Mouse (Mus musculus): ENCODE measurements at regions not wholly inside any gene's neighbourhood (a gene's known extent, or its start where the extent isn't known, plus 50 kb on each side); places are given as distances from the start of the nearest gene placed in this dataset.

GRCm38 (mm10) chr4:140366975-140367680 is 120.5 kb upstream of the Igsf21 start:
- Histone ChIP-seq H3K36me3 (ENCODE audit: control insufficient read depth, insufficient read depth) (no peaks in the 10 kb centered on the region), H3K27me3 (ENCODE audit: control insufficient read depth, insufficient read depth, insufficient read length) (peaks cover 28% of the 10 kb centered on the region), H3K79me3 (ENCODE audit: low read depth) (no peaks in the 10 kb centered on the region), H3K79me2 (ENCODE audit: control insufficient read depth, insufficient read depth) (no peaks in the 10 kb centered on the region), H3ac (ENCODE audit: control insufficient read depth, insufficient read length, low read depth) (no peak overlapping the region), H3K4me3 (ENCODE audit: insufficient read depth, poor library complexity, severe bottlenecking) (no peak overlapping the region)
- TF ChIP-seq USF1 (IDR thresholded peaks at IDR 0.05; ENCODE audit: low read depth) (no peak), CTCF (IDR thresholded peaks at IDR 0.05; ENCODE audit: control insufficient read depth, insufficient read depth, insufficient read length) (no peak), FOSL1 (IDR thresholded peaks at IDR 0.05; ENCODE audit: insufficient read depth, low read length, poor library complexity, severe bottlenecking) (no peak), MYOD1 (IDR thresholded peaks at IDR 0.05; ENCODE audit: control insufficient read depth, insufficient read length, low read depth) (no peak), CEBPB (IDR thresholded peaks at IDR 0.05; ENCODE audit: low read depth) (no peak), MAX (IDR thresholded peaks at IDR 0.05) (no peak), MYOG (IDR thresholded peaks at IDR 0.05; ENCODE audit: control insufficient read depth, extremely low read depth, insufficient read length) (no peak)

GRCm38 (mm10) chr4:140358846-140359245 is 112.3 kb upstream of the Igsf21 start:
- Histone ChIP-seq H3K27me3 (ENCODE audit: control insufficient read depth, insufficient read depth, insufficient read length) (no peaks in the 10 kb centered on the region), H3K4me3 (ENCODE audit: insufficient read depth, poor library complexity, severe bottlenecking) (no peak overlapping the region), H3K79me2 (ENCODE audit: control insufficient read depth, insufficient read depth) (no peaks in the 10 kb centered on the region), H3ac (ENCODE audit: control insufficient read depth, insufficient read length, low read depth) (no peak overlapping the region), H3K79me3 (ENCODE audit: low read depth) (no peaks in the 10 kb centered on the region), H3K36me3 (ENCODE audit: control insufficient read depth, insufficient read depth) (no peaks in the 10 kb centered on the region)
- TF ChIP-seq USF1 (IDR thresholded peaks at IDR 0.05; ENCODE audit: low read depth) (no peak), MAX (IDR thresholded peaks at IDR 0.05) (no peak), CEBPB (IDR thresholded peaks at IDR 0.05; ENCODE audit: low read depth) (no peak), CTCF (IDR thresholded peaks at IDR 0.05; ENCODE audit: control insufficient read depth, insufficient read depth, insufficient read length) (no peak), MYOG (IDR thresholded peaks at IDR 0.05; ENCODE audit: control insufficient read depth, extremely low read depth, insufficient read length) (no peak), FOSL1 (IDR thresholded peaks at IDR 0.05; ENCODE audit: insufficient read depth, low read length, poor library complexity, severe bottlenecking) (no peak), MYOD1 (IDR thresholded peaks at IDR 0.05; ENCODE audit: control insufficient read depth, insufficient read length, low read depth) (no peak)

- no peaks in the 10 kb centered on the region for H3K36me3 ChIP-seq (ENCODE audit: control insufficient read depth, insufficient read depth)
- no peak for TF ChIP-seq FOSL1 (IDR thresholded peaks at IDR 0.05; ENCODE audit: insufficient read depth, low read length, poor library complexity, severe bottlenecking)
- no peak for TF ChIP-seq CEBPB (IDR thresholded peaks at IDR 0.05; ENCODE audit: low read depth)
- no peak for TF ChIP-seq MYOG (IDR thresholded peaks at IDR 0.05; ENCODE audit: control insufficient read depth, extremely low read depth, insufficient read length)
- no peak overlapping the region for H3K4me3 ChIP-seq (ENCODE audit: insufficient read depth, poor library complexity, severe bottlenecking)
- H3K27me3 ChIP-seq (ENCODE audit: control insufficient read depth, insufficient read depth, insufficient read length) = no peaks in the 10 kb centered on the region
- no peaks in the 10 kb centered on the region for H3K79me2 ChIP-seq (ENCODE audit: control insufficient read depth, insufficient read depth)
- H3ac ChIP-seq (ENCODE audit: control insufficient read depth, insufficient read length, low read depth) = no peak overlapping the region
- no peaks in the 10 kb centered on the region for H3K79me3 ChIP-seq (ENCODE audit: low read depth)
Observed at GRCm38 (mm10) chr4:140358103-140358502, 111.5 kb upstream of the Igsf21 start.

- Histone ChIP-seq H3ac (ENCODE audit: control insufficient read depth, insufficient read length, low read depth) (no peak overlapping the region), H3K4me3 (ENCODE audit: insufficient read depth, poor library complexity, severe bottlenecking) (no peak overlapping the region), H3K79me2 (ENCODE audit: control insufficient read depth, insufficient read depth) (no peaks in the 10 kb centered on the region), H3K36me3 (ENCODE audit: control insufficient read depth, insufficient read depth) (no peaks in the 10 kb centered on the region), H3K79me3 (ENCODE audit: low read depth) (no peaks in the 10 kb centered on the region), H3K27me3 (ENCODE audit: control insufficient read depth, insufficient read depth, insufficient read length) (no peaks in the 10 kb centered on the region)
- TF ChIP-seq MYOG (IDR thresholded peaks at IDR 0.05; ENCODE audit: control insufficient read depth, extremely low read depth, insufficient read length) = no peak
- no peak for TF ChIP-seq CEBPB (IDR thresholded peaks at IDR 0.05; ENCODE audit: low read depth)
- no peak for TF ChIP-seq USF1 (IDR thresholded peaks at IDR 0.05; ENCODE audit: low read depth)
- TF ChIP-seq FOSL1 (IDR thresholded peaks at IDR 0.05; ENCODE audit: insufficient read depth, low read length, poor library complexity, severe bottlenecking) = no peak
Observed at GRCm38 (mm10) chr4:140355144-140355550, 108.6 kb upstream of the Igsf21 start.

- H3K27me3 ChIP-seq (ENCODE audit: control insufficient read depth, insufficient read depth, insufficient read length) = no peaks in the 10 kb centered on the region
- H3K79me2 ChIP-seq (ENCODE audit: control insufficient read depth, insufficient read depth) = no peaks in the 10 kb centered on the region
- TF ChIP-seq USF1 (IDR thresholded peaks at IDR 0.05; ENCODE audit: low read depth) (no peak), MYOD1 (IDR thresholded peaks at IDR 0.05; ENCODE audit: control insufficient read depth, insufficient read length, low read depth) (no peak), CEBPB (IDR thresholded peaks at IDR 0.05; ENCODE audit: low read depth) (no peak)
- no peaks in the 10 kb centered on the region for H3K79me3 ChIP-seq (ENCODE audit: low read depth)
- no peaks in the 10 kb centered on the region for H3K36me3 ChIP-seq (ENCODE audit: control insufficient read depth, insufficient read depth)
- no peak overlapping the region for H3K4me3 ChIP-seq (ENCODE audit: insufficient read depth, poor library complexity, severe bottlenecking)
- no peak overlapping the region for H3ac ChIP-seq (ENCODE audit: control insufficient read depth, insufficient read length, low read depth)
Observed at GRCm38 (mm10) chr4:140348802-140349201, 102.2 kb upstream of the Igsf21 start.

- TF ChIP-seq CEBPB (IDR thresholded peaks at IDR 0.05; ENCODE audit: low read depth) = no peak
- no peak for TF ChIP-seq FOSL1 (IDR thresholded peaks at IDR 0.05; ENCODE audit: insufficient read depth, low read length, poor library complexity, severe bottlenecking)
- TF ChIP-seq MAX (IDR thresholded peaks at IDR 0.05) = no peak
- no peak for TF ChIP-seq MYOG (IDR thresholded peaks at IDR 0.05; ENCODE audit: control insufficient read depth, extremely low read depth, insufficient read length)
- TF ChIP-seq USF1 (IDR thresholded peaks at IDR 0.05; ENCODE audit: low read depth) = no peak
- TF ChIP-seq CTCF (IDR thresholded peaks at IDR 0.05; ENCODE audit: control insufficient read depth, insufficient read depth, insufficient read length) = no peak
- TF ChIP-seq MYOD1 (IDR thresholded peaks at IDR 0.05; ENCODE audit: control insufficient read depth, insufficient read length, low read depth) = no peak
- Histone ChIP-seq H3K27me3 (ENCODE audit: control insufficient read depth, insufficient read depth, insufficient read length) (peaks cover 4% of the 10 kb centered on the region), H3ac (ENCODE audit: control insufficient read depth, insufficient read length, low read depth) (no peak overlapping the region), H3K79me3 (ENCODE audit: low read depth) (no peaks in the 10 kb centered on the region), H3K4me3 (ENCODE audit: insufficient read depth, poor library complexity, severe bottlenecking) (no peak overlapping the region), H3K36me3 (ENCODE audit: control insufficient read depth, insufficient read depth) (no peaks in the 10 kb centered on the region), H3K79me2 (ENCODE audit: control insufficient read depth, insufficient read depth) (no peaks in the 10 kb centered on the region)
Observed at GRCm38 (mm10) chr4:140330138-140330537, 83.6 kb upstream of the Igsf21 start.

Measured in C2C12 (cell line).